Mouse (Mus musculus) central nervous system, embryonic 18 days (tissue): ENCODE data around the gene Dnph1. TPM values are rescaled to one million over a fixed set of nuclear protein-coding genes. Genes with fewer than 3 reads are reported as not detected.

ENCODE experiments used
- polyA plus RNA-seq: library from polyadenylated mRNA; depleted of rRNA; stranded (reverse); fragments of >200 nt; gene quantifications from 2 replicates; pipeline ENCODE4 v1.2.3, GENCODE M21; 2012; rRNA removed

Dnph1 gene
- 11.2 and 13.1 TPM in 2 replicates for polyA plus RNA-seq

GRCm38 (mm10) chr17:46496623-46497434 lies at the start of gene Dnph1:
Dnph1 (plus strand) TSS chr17:46496711.

DNA sequence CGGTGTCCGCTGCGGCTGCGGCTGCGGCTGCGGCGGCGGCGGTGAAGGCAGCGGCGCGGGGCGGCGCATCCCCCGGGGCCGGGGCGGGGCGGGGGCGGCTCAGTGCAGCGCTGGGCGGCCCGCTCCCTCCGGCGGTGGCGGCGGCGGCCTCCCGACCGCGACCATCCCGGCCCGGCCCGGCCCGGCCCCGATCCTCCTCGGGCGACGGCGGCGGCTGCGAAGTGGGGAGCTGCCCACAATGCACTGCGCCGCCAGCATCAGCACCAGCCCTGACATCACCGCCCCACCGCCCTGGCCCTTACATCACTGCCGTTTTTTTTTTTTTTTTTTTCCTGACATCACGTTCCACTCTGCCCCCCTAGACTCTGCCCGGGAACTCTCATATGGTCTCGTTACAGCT lies 9.1 kb upstream of the Dnph1 start, which contains the start of gene Ttbk1:
Gene Ttbk1 (minus strand): TSS at position 245 of the 400 bp plus-strand sequence.

GRCm38 (mm10) chr17:46545813-46546564 lies 49.5 kb downstream of the Dnph1 start, which contains the start of gene Cul9:
Cul9 (minus strand) TSS chr17:46546388.

Other genes with a start within 250 kb of the Dnph1 start
- 108 and 110 TPM in 2 replicates for gene Polr1c, start 248.7 kb upstream of the Dnph1 start, polyA plus RNA-seq
- gene Yipf3, start 248.6 kb upstream of the Dnph1 start, polyA plus RNA-seq = 59.5 and 62.7 TPM in 2 replicates
- gene Lrrc73, start 243.2 kb upstream of the Dnph1 start, polyA plus RNA-seq = 56.8 and 63.4 TPM in 2 replicates
- 42.6 and 47.1 TPM in 2 replicates for gene Tjap1, start 213.7 kb upstream of the Dnph1 start, polyA plus RNA-seq
- 153 and 156 TPM in 2 replicates for gene Dlk2, start 199.3 kb upstream of the Dnph1 start, polyA plus RNA-seq
- gene Abcc10, start 168.4 kb upstream of the Dnph1 start, polyA plus RNA-seq = 11.9 and 12.2 TPM in 2 replicates
- gene Zfp318, start 113.0 kb upstream of the Dnph1 start, polyA plus RNA-seq = 37.3 and 42.2 TPM in 2 replicates
- gene Crip3, start 67.8 kb upstream of the Dnph1 start, polyA plus RNA-seq = 12.4 and 16.1 TPM in 2 replicates
- 0.11 and 0.14 TPM in 2 replicates for gene Slc22a7, start 58.3 kb upstream of the Dnph1 start, polyA plus RNA-seq
- gene Ttbk1, start 9.0 kb upstream of the Dnph1 start, polyA plus RNA-seq = 19.9 and 24.9 TPM in 2 replicates
- gene Cul9, start 49.7 kb downstream of the Dnph1 start, polyA plus RNA-seq = 40.4 and 42.3 TPM in 2 replicates
- 67.9 and 75.4 TPM in 2 replicates for gene Srf, start 59.5 kb downstream of the Dnph1 start, polyA plus RNA-seq
- 15.2 and 17.2 TPM in 2 replicates for gene Ptk7, start 132.8 kb downstream of the Dnph1 start, polyA plus RNA-seq
- 21.6 and 24.5 TPM in 2 replicates for gene Klc4, start 149.3 kb downstream of the Dnph1 start, polyA plus RNA-seq
- 41.8 and 42.2 TPM in 2 replicates for gene Mrpl2, start 149.5 kb downstream of the Dnph1 start, polyA plus RNA-seq
- 57.9 and 58.6 TPM in 2 replicates for gene Cul7, start 153.6 kb downstream of the Dnph1 start, polyA plus RNA-seq
- gene Rrp36, start 177.6 kb downstream of the Dnph1 start, polyA plus RNA-seq = 35.4 and 37.4 TPM in 2 replicates
- 185 and 210 TPM in 2 replicates for gene Mea1, start 182.1 kb downstream of the Dnph1 start, polyA plus RNA-seq
- 165 and 178 TPM in 2 replicates for gene Klhdc3, start 184.2 kb downstream of the Dnph1 start, polyA plus RNA-seq
- gene Ppp2r5d, start 208.4 kb downstream of the Dnph1 start, polyA plus RNA-seq = 100 and 101 TPM in 2 replicates
- gene Pex6, start 214.8 kb downstream of the Dnph1 start, polyA plus RNA-seq = 46.3 and 46.4 TPM in 2 replicates
- 2.0 and 2.5 TPM in 2 replicates for gene Gnmt, start 232.5 kb downstream of the Dnph1 start, polyA plus RNA-seq